Mouse (Mus musculus): Measurements from ENCODE around the gene Arhgef28. TPM values are rescaled to one million over a fixed set of nuclear protein-coding genes. Genes with fewer than 3 reads are reported as not detected.

The Arhgef28 gene
- total and polyA plus RNA-seq, 3 experiments = not detected

DNA sequence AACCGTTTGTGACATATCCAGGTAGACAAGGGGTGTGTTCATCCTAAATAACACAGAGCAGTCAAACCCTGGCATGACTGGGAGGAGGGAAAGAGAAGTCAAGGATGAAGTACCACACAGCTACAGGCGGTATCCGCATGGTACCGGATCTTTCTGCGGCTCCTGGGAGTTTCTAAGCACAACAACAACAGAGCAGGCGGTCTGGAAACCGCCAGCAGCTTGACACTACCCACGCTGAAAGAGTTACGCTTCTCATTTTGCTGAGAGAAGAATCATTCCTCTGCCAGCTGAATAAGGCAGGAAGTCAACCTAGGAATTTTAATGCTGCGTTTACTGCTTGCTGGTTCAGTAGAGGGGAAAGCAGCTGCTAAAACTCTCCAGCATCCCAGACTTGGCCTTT lies 295.2 kb downstream of the Arhgef28 start:
- H3K27ac ChIP-seq (ENCODE audit: control insufficient read depth, low read depth, low read length) = no peak overlapping the region
- no peak overlapping the region for H3K4me3 ChIP-seq (ENCODE audit: control insufficient read depth in 1 of 2, insufficient read depth in 1 of 2, low read depth in 2 of 2, low read length in 2 of 2)
- no peaks in the 10 kb centered on the region for H3K9me3 ChIP-seq (replicated peaks; ENCODE audit: insufficient read depth, low read length)
- TF ChIP-seq KAT2A (conservative IDR thresholded peaks at IDR 0.05; ENCODE audit: low read depth, low read length) (no peak), GABPA (IDR thresholded peaks at IDR 0.05; ENCODE audit: low read depth, low read length) (no peak), TAL1 (IDR thresholded peaks at IDR 0.05; ENCODE audit: low read length) (no peak), UBTF (IDR thresholded peaks at IDR 0.05; ENCODE audit: borderline replicate concordance, insufficient read depth, low read depth, low read length) (no peak), GATA1 (IDR thresholded peaks at IDR 0.05; ENCODE audit: low read depth, low read length) (no peak), E2F4 (IDR thresholded peaks at IDR 0.05; ENCODE audit: borderline replicate concordance, low read depth, low read length) (no peak), CHD2 (IDR thresholded peaks at IDR 0.05; ENCODE audit: low read length) (no peak), MAZ (IDR thresholded peaks at IDR 0.05; ENCODE audit: low read depth, low read length) (no peak), NRF1 (IDR thresholded peaks at IDR 0.05; ENCODE audit: insufficient read depth, low read depth, low read length, poor library complexity, severe bottlenecking) (no peak), CTCF (IDR thresholded peaks at IDR 0.05 in 2 of 3, conservative IDR thresholded peaks at IDR 0.05 in 1 of 3; ENCODE audit: control insufficient read depth in 1 of 3, insufficient read depth in 1 of 3, low read depth in 2 of 3, low read length in 3 of 3, poor library complexity in 1 of 3, severe bottlenecking in 1 of 3) (no peak), TCF12 (IDR thresholded peaks at IDR 0.05; ENCODE audit: low read depth, low read length) (no peak), EP300 (IDR thresholded peaks at IDR 0.05; ENCODE audit: low read depth in 1 of 2, low read length in 2 of 2) (no peak), MYC (IDR thresholded peaks at IDR 0.05; ENCODE audit: low read depth, low read length) (no peak), MAFK (IDR thresholded peaks at IDR 0.05; ENCODE audit: borderline replicate concordance, low read depth, low read length) (no peak)
- no peak overlapping the region for H3K9ac ChIP-seq (ENCODE audit: control insufficient read depth, low read depth, low read length, poor library complexity, severe bottlenecking)
- H3K27me3 ChIP-seq (ENCODE audit: control insufficient read depth in 1 of 2, insufficient read depth in 2 of 2, low read length in 2 of 2) = no peaks in the 10 kb centered on the region
- no peaks in the 10 kb centered on the region; the same call in 1 of the 2 replicates for H3K79me2 ChIP-seq (ENCODE audit: control insufficient read depth, insufficient read depth, low read length, poor library complexity)
- H3K4me1 ChIP-seq (ENCODE audit: control insufficient read depth in 1 of 2, insufficient read depth in 2 of 2, low read length in 2 of 2) = no peaks in the 10 kb centered on the region
- no peak for DNase-seq (ENCODE audit: low read depth, low spot score)
- H3K36me3 ChIP-seq (ENCODE audit: control insufficient read depth in 1 of 2, insufficient read depth in 2 of 2, low read length in 2 of 2) = no peaks in the 10 kb centered on the region

DNA sequence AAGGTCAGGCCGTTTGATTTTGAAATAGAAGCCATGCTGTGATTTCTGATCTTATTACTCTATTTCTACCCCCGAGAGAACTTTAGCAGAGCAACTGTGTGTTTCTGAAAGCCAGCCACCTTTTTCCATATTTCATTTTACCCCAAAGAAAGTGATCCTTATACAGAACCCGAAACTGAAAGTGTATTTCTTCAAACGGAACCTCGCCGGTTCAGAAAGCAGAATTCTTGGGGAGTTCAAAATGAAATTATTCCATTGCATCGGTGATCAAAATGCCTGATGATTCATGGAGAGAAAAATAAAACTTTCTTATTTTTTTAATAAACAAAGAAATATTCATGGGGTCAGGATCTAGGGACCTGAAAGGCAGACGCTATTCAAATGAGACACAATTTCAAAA lies 303.4 kb downstream of the Arhgef28 start:
- H3K4me3 ChIP-seq (ENCODE audit: control insufficient read depth in 1 of 2, insufficient read depth in 1 of 2, low read depth in 2 of 2, low read length in 2 of 2) = no peak overlapping the region; a peak in 1 of 4 replicates
- TF ChIP-seq POLR2A (IDR thresholded peaks at IDR 0.05; ENCODE audit: control insufficient read depth in 1 of 2, insufficient read depth in 1 of 2, low read depth in 1 of 2, low read length in 2 of 2, poor library complexity in 1 of 2) (no peak), MAZ (IDR thresholded peaks at IDR 0.05; ENCODE audit: low read depth, low read length) (no peak), BHLHE40 (IDR thresholded peaks at IDR 0.05; ENCODE audit: borderline replicate concordance, low read depth, low read length) (no peak), TBP (IDR thresholded peaks at IDR 0.05; ENCODE audit: low read depth, low read length) (no peak), HCFC1 (IDR thresholded peaks at IDR 0.05; ENCODE audit: low read depth, low read length) (no peak), CHD2 (IDR thresholded peaks at IDR 0.05; ENCODE audit: low read length) (no peak), MEF2A (IDR thresholded peaks at IDR 0.05; ENCODE audit: extremely low read depth, insufficient replicate concordance, low read depth, low read length, poor library complexity, severe bottlenecking) (no peak), USF1 (IDR thresholded peaks at IDR 0.05; ENCODE audit: low read depth, low read length) (no peak), MYC (IDR thresholded peaks at IDR 0.05; ENCODE audit: low read depth, low read length) (no peak), RCOR1 (IDR thresholded peaks at IDR 0.05; ENCODE audit: low read depth, low read length) (no peak), UBTF (IDR thresholded peaks at IDR 0.05; ENCODE audit: borderline replicate concordance, insufficient read depth, low read depth, low read length) (no peak), ELF1 (IDR thresholded peaks at IDR 0.05; ENCODE audit: low read depth, low read length) (no peak), JUND (IDR thresholded peaks at IDR 0.05; ENCODE audit: low read depth, low read length) (no peak), MYB (IDR thresholded peaks at IDR 0.05; ENCODE audit: low read depth, low read length) (no peak), RAD21 (IDR thresholded peaks at IDR 0.05; ENCODE audit: low read depth, low read length) (no peak), ZKSCAN1 (IDR thresholded peaks at IDR 0.05; ENCODE audit: low read depth, low read length) (no peak)
- H3K27ac ChIP-seq (ENCODE audit: control insufficient read depth, low read depth, low read length) = no peak overlapping the region
- H3K9ac ChIP-seq (ENCODE audit: control insufficient read depth, low read depth, low read length, poor library complexity, severe bottlenecking) = no peak overlapping the region
- no peaks in the 10 kb centered on the region for H3K36me3 ChIP-seq (ENCODE audit: control insufficient read depth in 1 of 2, insufficient read depth in 2 of 2, low read length in 2 of 2)
- no peaks in the 10 kb centered on the region for H3K27me3 ChIP-seq (ENCODE audit: control insufficient read depth in 1 of 2, insufficient read depth in 2 of 2, low read length in 2 of 2)
- H3K9me3 ChIP-seq (replicated peaks; ENCODE audit: insufficient read depth, low read length) = no peaks in the 10 kb centered on the region
- H3K79me2 ChIP-seq (ENCODE audit: control insufficient read depth, insufficient read depth, low read length, poor library complexity) = no peaks in the 10 kb centered on the region
- DNase-seq (ENCODE audit: low read depth, low spot score) = no peak
- no peaks in the 10 kb centered on the region for H3K4me1 ChIP-seq (ENCODE audit: control insufficient read depth in 1 of 2, insufficient read depth in 2 of 2, low read length in 2 of 2)
